ENCODE assay signal across 23 mouse cellular contexts in the genomic region with DNA sequence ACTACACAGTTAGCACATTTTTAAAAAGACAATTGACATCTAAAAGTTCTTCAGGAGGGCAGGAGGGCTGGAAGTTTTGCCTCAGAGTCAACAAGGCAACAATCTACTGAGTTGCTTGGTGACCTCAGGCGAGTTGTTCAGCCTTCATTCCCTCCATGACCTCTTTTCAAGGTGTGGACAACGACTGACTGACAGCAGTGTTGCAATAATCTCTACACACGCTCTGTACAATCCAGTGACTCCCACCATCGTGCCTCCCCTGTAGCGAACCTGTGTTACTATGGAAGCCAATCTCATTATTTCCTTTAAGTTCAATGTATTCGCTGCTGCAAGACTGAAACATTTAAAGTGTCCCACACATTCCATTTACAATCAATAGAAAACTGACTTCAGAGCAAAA. TPM values are rescaled to one million over a fixed set of nuclear protein-coding genes. Genes with fewer than 3 reads are reported as not detected.
"Had no signal": no experiment of that assay in that cellular context is flagged by ENCODE, and none has a peak within 500 bp of the region (broad histone marks: within the 10 kb centered on the region; RNA-seq: fewer than 3 reads in every experiment).

No protein-coding gene starts in this region.

- ATAC-seq: lung, postnatal 0 days; midbrain, embryonic 15.5 days had no signal

- H3K27me3 ChIP-seq: kidney, embryonic 15.5 days; liver, embryonic 13.5 days; midbrain, embryonic 12.5 days; midbrain, embryonic 15.5 days; neural tube, embryonic 12.5 days; neural tube, embryonic 15.5 days had no signal

- H3K9me3 ChIP-seq: kidney, embryonic 15.5 days; liver, embryonic 13.5 days; midbrain, embryonic 12.5 days; midbrain, embryonic 15.5 days; neural tube, embryonic 12.5 days; neural tube, embryonic 15.5 days had no signal

- H3K4me3 ChIP-seq: kidney, embryonic 15.5 days; layer of hippocampus, adult 2 months; liver, embryonic 13.5 days; midbrain, embryonic 12.5 days; midbrain, embryonic 15.5 days; neural tube, embryonic 12.5 days; neural tube, embryonic 15.5 days had no signal

- H3K27ac ChIP-seq: kidney, embryonic 15.5 days; layer of hippocampus, adult 2 months; liver, embryonic 13.5 days; macrophage; midbrain, embryonic 12.5 days; midbrain, embryonic 15.5 days; neural tube, embryonic 12.5 days; neural tube, embryonic 15.5 days; stomach, postnatal 0 days had no signal

- H3K9ac ChIP-seq: kidney, embryonic 15.5 days; liver, embryonic 13.5 days; lung, embryonic 14.5 days; midbrain, embryonic 12.5 days; midbrain, embryonic 15.5 days; neural tube, embryonic 12.5 days; neural tube, embryonic 15.5 days had no signal

- H3K36me3 ChIP-seq: kidney, embryonic 15.5 days; liver, embryonic 13.5 days; midbrain, embryonic 12.5 days; midbrain, embryonic 15.5 days; neural tube, embryonic 12.5 days; neural tube, embryonic 15.5 days had no signal

- H3K4me2 ChIP-seq: kidney, embryonic 15.5 days; liver, embryonic 13.5 days; lung, embryonic 14.5 days; midbrain, embryonic 12.5 days; midbrain, embryonic 15.5 days; neural tube, embryonic 12.5 days; neural tube, embryonic 15.5 days had no signal

- DNase-seq: layer of hippocampus, adult 9-11 months; liver, embryonic 13.5 days; lung, embryonic 14.5 days; right cerebral cortex, adult 18-20 months; right cerebral cortex, postnatal 14 days; right cerebral cortex, postnatal 4 days; thymus, adult 2 months; thymus, postnatal 14 days; thymus, postnatal 4 days had no signal

- H3K4me1 ChIP-seq: liver, embryonic 13.5 days had no signal

RNA-seq across cellular contexts. Expression of a gene that starts 3.9 kb away (rescaled TPM):
- total RNA-seq: left cerebral cortex, postnatal 25 days; liver, adult 2 months; megakaryocyte, adult 5-6 weeks had no signal
- polyA plus RNA-seq: kidney, embryonic 15.5 days; limb, embryonic 11.5 days; liver, adult 2 months; liver, embryonic 13.5 days; liver, embryonic 16.5 days; lung, embryonic 14.5 days; lung, postnatal 0 days; macrophage; midbrain, embryonic 12.5 days; midbrain, embryonic 15.5 days; neural tube, embryonic 12.5 days; neural tube, embryonic 15.5 days; stomach, postnatal 0 days had no signal

RNA-seq across cellular contexts. Expression of a gene that starts 12.4 kb away (rescaled TPM):
- total RNA-seq: layer of hippocampus, adult 2 months had no signal
- polyA plus RNA-seq: macrophage had no signal
